Mouse (Mus musculus): ENCODE measurements at regions not wholly inside any gene's neighbourhood (a gene's known extent, or its start where the extent isn't known, plus 50 kb on each side); places are given as distances from the start of the nearest gene placed in this dataset.

DNA sequence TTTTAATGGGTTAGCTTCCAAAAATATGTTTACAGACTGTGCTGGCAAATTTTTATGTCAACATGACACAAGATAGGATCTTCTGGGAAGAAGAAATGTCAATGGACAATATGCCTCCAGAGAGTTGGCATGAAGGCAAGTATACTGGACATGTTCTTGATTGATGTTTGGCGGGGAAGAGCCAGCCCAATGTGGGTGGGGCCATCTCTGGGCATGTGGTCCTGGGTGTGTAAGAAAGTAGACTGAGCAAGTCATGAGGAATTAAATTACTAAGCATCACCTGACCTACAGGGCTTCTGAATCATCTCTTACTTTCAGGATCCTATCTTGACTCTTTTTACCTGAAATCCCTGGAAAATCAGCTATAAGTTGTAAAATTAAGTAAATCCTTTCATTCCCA is 525.0 kb upstream of the Grm7 start:
- no peak for DNase-seq

DNA sequence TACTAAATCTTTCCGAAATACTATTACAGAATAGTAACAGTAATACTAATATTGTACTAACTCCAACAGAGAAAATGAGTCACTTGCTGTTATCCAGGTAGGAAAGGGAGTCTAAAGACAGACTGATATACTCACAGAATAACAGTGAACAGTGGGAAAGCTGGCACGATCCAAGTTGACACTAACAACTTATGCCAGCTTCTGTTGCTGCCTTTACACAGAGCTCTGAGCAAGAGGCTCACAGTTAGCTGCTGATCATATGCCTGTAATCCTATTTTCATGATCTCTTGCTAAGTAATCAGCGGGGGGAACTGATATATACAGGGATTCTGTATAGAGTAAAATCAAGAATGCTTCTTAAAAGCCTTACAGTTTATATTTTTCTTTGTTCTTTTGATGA is 513.1 kb upstream of the Grm7 start:
- peak in 1 of 2 experiments; percentile 6 for DNase-seq

DNA sequence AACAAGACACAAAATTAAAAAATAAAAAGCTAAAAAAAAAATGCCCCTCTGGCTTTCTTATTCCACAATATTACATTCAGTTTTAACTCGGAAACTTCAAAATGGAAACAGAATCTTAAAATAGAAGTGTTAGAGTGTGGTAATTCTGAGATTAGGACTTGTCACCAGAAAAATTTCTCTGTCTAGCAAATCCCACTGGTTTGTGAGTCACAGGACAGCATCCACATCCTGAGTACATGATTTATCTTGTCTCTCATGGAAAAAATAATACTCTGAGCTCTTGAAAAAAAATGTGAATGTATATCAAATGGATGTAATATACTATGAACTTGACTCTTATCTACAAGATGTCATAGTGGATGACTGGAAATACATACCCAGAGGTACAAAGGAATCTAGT is 511.8 kb upstream of the Grm7 start:
- DNase-seq: no peak

DNA sequence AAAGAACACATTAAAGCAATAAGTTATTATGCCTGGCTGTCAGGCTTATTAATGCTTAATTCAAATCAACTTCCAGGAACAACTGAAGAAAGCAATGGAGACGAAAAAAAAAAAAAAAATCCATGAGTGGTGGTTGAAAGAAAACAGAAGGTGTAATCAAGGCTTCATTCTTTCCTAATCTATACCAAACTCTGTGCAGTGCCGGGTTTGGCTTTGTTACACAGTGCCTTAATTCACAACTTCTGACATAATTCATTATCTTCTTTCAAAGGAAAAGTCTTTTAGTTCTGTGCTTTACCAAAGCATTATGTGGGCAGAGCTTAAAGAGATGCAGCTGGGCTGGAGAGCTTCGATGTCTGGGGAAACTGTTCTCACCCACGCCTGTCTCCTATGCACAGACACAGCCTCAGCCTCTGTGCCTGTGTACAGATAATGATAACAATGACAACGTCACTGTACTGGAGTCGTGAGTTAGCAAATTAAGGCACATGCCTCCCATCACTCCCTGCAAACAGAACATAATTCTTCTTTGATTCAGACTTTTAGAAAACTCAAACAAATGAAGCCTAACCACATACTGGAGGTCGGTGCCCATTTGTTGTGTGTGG is 508.2 kb upstream of the Grm7 start:
- no peak for DNase-seq

DNA sequence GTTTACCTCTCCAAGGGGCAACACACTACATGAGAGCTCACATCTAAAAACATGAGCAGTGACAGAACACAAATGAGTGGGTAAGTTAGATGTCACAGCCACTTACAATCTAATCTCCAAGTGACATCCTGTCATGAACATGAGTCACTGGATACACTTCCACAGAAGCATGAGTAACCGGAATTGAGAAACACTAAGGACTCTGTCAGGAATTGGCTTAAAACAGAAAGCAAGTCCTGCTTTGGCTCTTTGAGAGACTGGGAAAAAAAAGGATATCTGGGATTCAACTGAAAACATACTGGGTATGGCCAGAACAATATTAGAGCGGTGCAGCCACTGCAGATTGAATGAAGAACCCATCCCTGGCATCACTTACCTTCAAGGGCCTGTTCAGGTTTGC is 506.0 kb upstream of the Grm7 start:
- no peak for DNase-seq

DNA sequence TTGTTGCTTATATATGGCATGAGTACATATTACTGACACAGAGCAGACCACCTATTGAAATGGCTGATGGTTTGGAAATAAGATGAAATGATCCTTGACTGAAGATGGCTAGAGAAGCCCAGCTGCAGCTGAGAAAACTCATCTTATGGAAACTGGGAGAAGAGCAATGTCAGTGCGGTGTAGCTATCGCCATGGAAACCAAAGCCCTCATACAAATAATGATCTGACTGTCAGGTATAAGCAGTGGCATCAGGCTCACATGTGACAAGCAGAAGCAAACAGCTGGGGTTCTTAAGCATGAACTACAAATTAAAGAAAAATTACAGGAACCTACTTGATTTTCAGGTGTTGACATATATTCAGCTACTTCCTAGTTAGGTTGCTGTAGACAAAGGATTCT is 476.8 kb upstream of the Grm7 start:
- DNase-seq: no peak

DNA sequence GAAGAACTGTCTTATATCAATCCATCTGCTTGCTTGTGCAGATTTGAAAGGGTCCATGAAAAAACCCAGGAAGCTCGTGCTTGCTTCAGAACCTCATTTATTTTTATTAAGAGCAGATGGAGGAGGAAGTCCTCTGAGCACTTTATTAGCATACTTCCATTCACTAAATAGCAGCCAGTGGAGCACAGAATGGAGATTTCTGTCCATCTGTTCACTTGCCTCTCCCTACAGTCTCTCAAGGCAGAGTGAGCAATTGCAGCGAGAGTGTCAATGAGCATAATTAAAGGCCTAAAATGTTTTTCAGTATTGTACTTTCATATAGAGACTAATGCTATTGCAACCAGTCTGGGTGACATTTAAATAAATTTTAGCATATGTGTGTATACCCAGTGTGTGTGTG is 439.4 kb upstream of the Grm7 start:
- DNase-seq: no peak

DNA sequence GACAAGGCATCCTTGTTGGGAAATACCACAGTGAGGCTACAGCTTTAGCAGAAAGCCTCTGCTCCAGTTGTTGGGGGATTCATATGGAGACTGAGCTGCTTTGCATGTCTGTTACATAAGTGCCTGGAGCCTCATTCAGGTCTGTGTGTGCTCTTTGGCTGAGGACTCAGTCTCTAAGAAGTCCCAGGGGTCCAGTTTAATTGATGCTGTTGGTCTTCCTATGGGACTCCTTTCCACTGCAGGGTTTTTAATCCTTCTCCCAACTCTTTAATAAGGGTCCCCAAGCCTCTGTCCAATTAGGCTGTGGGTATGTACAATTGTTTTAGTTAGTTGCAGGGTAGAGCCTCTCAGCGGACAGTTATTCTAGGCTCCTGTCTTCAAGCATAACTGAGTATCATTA is 436.6 kb upstream of the Grm7 start:
- no peak for DNase-seq

DNA sequence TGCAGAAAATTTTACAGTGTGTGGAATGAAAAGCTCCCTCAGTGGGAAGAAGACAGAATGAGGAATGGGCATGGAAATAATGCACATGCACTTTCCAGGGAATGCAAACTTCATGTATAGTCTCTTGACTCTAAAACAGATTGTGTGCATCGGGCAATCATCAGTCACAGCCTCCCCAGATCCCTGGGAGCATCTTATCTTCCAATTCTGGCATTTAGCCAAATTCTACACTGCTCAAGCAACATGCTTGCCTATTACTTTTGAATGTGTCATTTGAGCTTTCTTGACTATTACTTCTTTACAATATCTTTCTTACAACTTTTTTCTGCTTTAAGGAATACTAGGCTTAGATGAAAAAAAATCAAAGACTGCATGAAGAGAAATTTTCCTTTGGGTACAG is 397.9 kb upstream of the Grm7 start:
- no peak for DNase-seq

DNA sequence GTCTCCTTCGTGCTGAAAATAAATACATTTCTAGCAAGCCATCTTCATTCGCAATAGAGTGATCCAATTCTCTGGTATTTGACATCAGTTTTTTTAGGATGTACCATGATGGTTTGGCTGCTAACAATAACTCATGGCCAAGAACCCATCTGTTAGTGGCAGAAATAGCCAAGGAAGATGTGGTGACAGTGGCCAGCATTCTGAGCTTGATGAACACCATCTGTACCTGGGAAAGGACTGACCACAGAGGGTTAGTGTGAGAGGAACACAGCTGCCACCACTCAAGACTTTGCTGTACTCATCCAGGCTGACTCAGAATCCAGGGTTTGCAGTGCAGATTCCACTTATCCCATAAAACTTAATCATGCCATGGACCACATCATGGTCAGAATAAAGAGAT is 348.8 kb upstream of the Grm7 start:
- DNase-seq: no peak

Measured in cerebellum, postnatal 25 days (tissue).